Mouse (Mus musculus) limb, embryonic 14.5 days (tissue): ENCODE measurements around the gene Uqcc1. TPM values are rescaled to one million over a fixed set of nuclear protein-coding genes. Genes with fewer than 3 reads are reported as not detected.
"Not testable (repeated sequence)": the region's sequence is repeated elsewhere in the genome, so short reads cannot be mapped to it uniquely, and the experiment has no call there.

Experiments
- ATAC-seq: fragments of 200-750 bp; cut with Nextera tagmentation; 2 replicates; pipeline ENCODE4 v1.8.0; 2017; ENCODE audit warnings: low read depth, moderate number of reproducible peaks, moderate TSS enrichment; ENCODE audit not compliant: low FRiP score
- DNase-seq: peaks from one replicate; pipeline ENCODE4 v3.0.0-alpha.2; 2015; ENCODE audit warnings: low spot score
- H3K27ac ChIP-seq: fragments of 300-500 bp; sonication (generic); replicated peaks from 2 replicates; pipeline ENCODE4 v1.5.1; 2014; ENCODE audit warnings: low read depth, mild to moderate bottlenecking, low read length, moderate library complexity, mixed read lengths
- H3K27me3 ChIP-seq: fragments of 300-500 bp; sonication (generic); 2 replicates; pipeline ENCODE4 v1.6.1; 2014; ENCODE audit warnings: low read length, mixed read lengths; ENCODE audit not compliant: control insufficient read depth, insufficient read depth
- H3K36me3 ChIP-seq: fragments of 300-500 bp; sonication (generic); 2 replicates; pipeline ENCODE4 v1.6.1; 2014; ENCODE audit warnings: mild to moderate bottlenecking, low read length, moderate library complexity, mixed read lengths; ENCODE audit not compliant: control insufficient read depth, insufficient read depth
- H3K4me1 ChIP-seq: fragments of 300-500 bp; sonication (generic); 2 replicates; pipeline ENCODE4 v1.6.1; 2014; ENCODE audit warnings: antibody characterized with exemption, low read length, mixed read lengths; ENCODE audit not compliant: control insufficient read depth, insufficient read depth
- H3K4me2 ChIP-seq: fragments of 300-500 bp; sonication (generic); replicated peaks from 2 replicates; pipeline ENCODE4 v1.6.1; 2014; ENCODE audit warnings: low read depth, mild to moderate bottlenecking, low read length, moderate library complexity; ENCODE audit not compliant: severe bottlenecking
- H3K4me3 ChIP-seq: fragments of 300-500 bp; sonication (generic); replicated peaks from 2 replicates; pipeline ENCODE4 v1.5.1; 2014; ENCODE audit warnings: low read length
- H3K9ac ChIP-seq: fragments of 300-500 bp; sonication (generic); 2 replicates; pipeline ENCODE4 v1.6.1; 2014; ENCODE audit warnings: mild to moderate bottlenecking, low read depth, low read length, moderate library complexity; ENCODE audit not compliant: severe bottlenecking
- H3K9me3 ChIP-seq: fragments of 300-500 bp; sonication (generic); 2 replicates; pipeline ENCODE4 v1.6.1; 2016; ENCODE audit warnings: low read length; ENCODE audit not compliant: control insufficient read depth
- POLR2A ChIP-seq: fragments of 200-500 bp; IDR thresholded peaks from 2 replicates; pipeline ENCODE4 v1.8.0; 2012; ENCODE audit warnings: inconsistent platforms, mild to moderate bottlenecking, moderate library complexity, borderline replicate concordance; ENCODE audit not compliant: insufficient read depth, insufficient read length; ENCODE audit errors: extremely low read depth
- WGBS: fragments of 180-500 bp; shearing (Covaris S2); extraction: QIAGEN DNeasy Blood & Tissue Kit; methylation state at CpG from one replicate; pipeline ENCODE4 v1.1.7; 2014; 5-methylcytosine and 5-hydroxymethylcytosine counted together
- polyA plus RNA-seq, 2 experiments: library from polyadenylated mRNA; depleted of rRNA in 1 of 2; stranded (reverse) in 1 of 2; unstranded in 1 of 2; fragments of >200 nt; fragmentation: Nextera tagmentation in 1 of 2; extraction: Ambion mirVana in 1 of 2; gene quantifications; 2 replicates each; pipeline versions ENCODE4 v1.2.1 to v1.2.3; 2012 to 2014

Gene Uqcc1
- polyA plus RNA-seq, 2 experiments: 42.1 to 58.5 TPM

- ATAC-seq: no peak
- Histone ChIP-seq H3K4me1 (peaks cover 14% of the 10 kb centered on the region), H3K36me3 (no peaks in the 10 kb centered on the region), H3K27ac (peak overlapping the region; percentile 85; the same call in 1 of the 2 replicates), H3K4me3 (peak overlapping the region; percentile 62), H3K4me2 (peak overlapping the region; percentile 77), H3K9ac (peak overlapping the region; percentile 57; the same call in 1 of the 2 replicates), H3K27me3 (no peaks in the 10 kb centered on the region), H3K9me3 (no peaks in the 10 kb centered on the region)
- TF ChIP-seq POLR2A: no peak
- 48% methylated on average over 7 of the region's 7 CpGs for WGBS
- no peak for DNase-seq
These were observed 1.3 kb downstream of the Uqcc1 start for GRCm38 (mm10) chr2:155928711-155929345.

GRCm38 (mm10) chr2:155925213-155925612, 4.9 kb downstream of the Uqcc1 start:
- H3K4me3 ChIP-seq, H3K27ac ChIP-seq, H3K9ac ChIP-seq, DNase-seq, ATAC-seq, H3K9me3 ChIP-seq, H3K4me2 ChIP-seq, H3K27me3 ChIP-seq, H3K4me1 ChIP-seq: not testable (repeated sequence)
- peaks cover 10% of the 10 kb centered on the region; the same call in 1 of the 2 replicates for H3K36me3 ChIP-seq
- 93% methylated on average over 6 of the region's 6 CpGs for WGBS

DNA sequence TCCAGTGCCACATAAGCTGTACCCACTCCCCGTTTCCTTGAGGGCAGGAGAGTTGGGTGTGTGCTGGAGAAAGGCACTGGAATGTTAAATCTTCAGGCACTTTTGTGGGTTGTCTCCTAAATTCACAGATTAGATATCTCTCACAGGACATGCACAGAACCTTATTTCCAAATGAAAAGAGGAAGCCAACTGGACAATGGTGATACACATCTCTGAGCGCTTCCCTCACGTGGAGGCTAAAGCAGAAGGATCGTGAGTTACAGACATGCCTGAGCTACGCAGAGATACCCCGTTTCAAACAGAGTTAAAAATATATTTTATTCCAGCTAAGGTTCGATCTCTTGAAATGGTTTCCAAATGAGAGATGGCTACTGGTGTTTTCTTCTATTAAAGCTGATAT, 7.0 kb downstream of the Uqcc1 start:
- Histone ChIP-seq H3K36me3 (peaks cover 24% of the 10 kb centered on the region), H3K4me3 (no peak overlapping the region)
- 96% methylated on average over 7 of the region's 7 CpGs for WGBS

GRCm38 (mm10) chr2:155914684-155915083, 15.4 kb downstream of the Uqcc1 start:
- no peak overlapping the region for H3K4me3 ChIP-seq
- 91% methylated on average over 6 of the region's 6 CpGs for WGBS
- H3K36me3 ChIP-seq: peaks cover 59% of the 10 kb centered on the region

More for the DNA sequence above, 7.0 kb downstream of the Uqcc1 start:
- ATAC-seq (no peak), DNase-seq (no peak)
- H3K4me2 ChIP-seq: no peak overlapping the region
- H3K27ac ChIP-seq: no peak overlapping the region
- no peak overlapping the region for H3K9ac ChIP-seq
- H3K9me3 ChIP-seq: no peaks in the 10 kb centered on the region
- no peak for TF ChIP-seq POLR2A
- H3K27me3 ChIP-seq: no peaks in the 10 kb centered on the region
- H3K4me1 ChIP-seq: no peaks in the 10 kb centered on the region

GRCm38 (mm10) chr2:155903632-155904008, 26.5 kb downstream of the Uqcc1 start:
- no peak for TF ChIP-seq POLR2A
- Histone ChIP-seq H3K4me1 (no peaks in the 10 kb centered on the region), H3K4me3 (no peak overlapping the region), H3K27ac (no peak overlapping the region), H3K9me3 (no peaks in the 10 kb centered on the region), H3K27me3 (no peaks in the 10 kb centered on the region), H3K36me3 (peaks cover 54% of the 10 kb centered on the region), H3K4me2 (no peak overlapping the region), H3K9ac (no peak overlapping the region)
- DNase-seq: no peak
- ATAC-seq: no peak
- 92% methylated on average over 6 of the region's 6 CpGs for WGBS

More at GRCm38 (mm10) chr2:155914684-155915083, 15.4 kb downstream of the Uqcc1 start:
- no peaks in the 10 kb centered on the region for H3K27me3 ChIP-seq
- H3K9me3 ChIP-seq: no peaks in the 10 kb centered on the region
- H3K27ac ChIP-seq: no peak overlapping the region
- no peak for TF ChIP-seq POLR2A
- H3K4me1 ChIP-seq: no peaks in the 10 kb centered on the region
- no peak overlapping the region for H3K9ac ChIP-seq
- H3K4me2 ChIP-seq: no peak overlapping the region
- ATAC-seq (no peak), DNase-seq (no peak)
